Mouse (Mus musculus): ENCODE measurements at regions not wholly inside any gene's neighbourhood (a gene's known extent, or its start where the extent isn't known, plus 50 kb on each side); places are given as distances from the start of the nearest gene placed in this dataset.

GRCm38 (mm10) chr14:36340832-36341231 lies 246.1 kb downstream of the 4930474N05Rik start:
- H3K4me3 ChIP-seq (ENCODE audit: control insufficient read depth in 1 of 2, insufficient read depth in 1 of 2, low read depth in 2 of 2, low read length in 2 of 2) = no peak overlapping the region
- H3K79me2 ChIP-seq (ENCODE audit: control insufficient read depth, insufficient read depth, low read length, poor library complexity) = no peaks in the 10 kb centered on the region
- H3K9me3 ChIP-seq (replicated peaks; ENCODE audit: insufficient read depth, low read length) = no peaks in the 10 kb centered on the region
- H3K4me1 ChIP-seq (ENCODE audit: control insufficient read depth in 1 of 2, insufficient read depth in 2 of 2, low read length in 2 of 2) = no peaks in the 10 kb centered on the region
- H3K27ac ChIP-seq (ENCODE audit: control insufficient read depth, low read depth, low read length) = no peak overlapping the region
- no peak overlapping the region for H3K9ac ChIP-seq (ENCODE audit: control insufficient read depth, low read depth, low read length, poor library complexity, severe bottlenecking)
- DNase-seq (ENCODE audit: low read depth, low spot score) = no peak
- no peak for TF ChIP-seq MAX (IDR thresholded peaks at IDR 0.05; ENCODE audit: low read length)
- no peak for TF ChIP-seq MAZ (IDR thresholded peaks at IDR 0.05; ENCODE audit: low read depth, low read length)
- TF ChIP-seq JUND (IDR thresholded peaks at IDR 0.05; ENCODE audit: low read depth, low read length) = no peak
- TF ChIP-seq GATA1 (IDR thresholded peaks at IDR 0.05; ENCODE audit: low read depth, low read length) = no peak
- no peaks in the 10 kb centered on the region for H3K36me3 ChIP-seq (ENCODE audit: control insufficient read depth in 1 of 2, insufficient read depth in 2 of 2, low read length in 2 of 2)
- no peaks in the 10 kb centered on the region for H3K27me3 ChIP-seq (ENCODE audit: control insufficient read depth in 1 of 2, insufficient read depth in 2 of 2, low read length in 2 of 2)

Measured in MEL (cell line).